Mouse (Mus musculus): ENCODE data around the gene Naa80.

GRCm38 (mm10) chr9:107545602-107546001, 33.1 kb upstream of the Naa80 start:
- TF ChIP-seq HCFC1 (IDR thresholded peaks at IDR 0.05; ENCODE audit: borderline replicate concordance, insufficient read depth, low read length) (no peak), CHD2 (IDR thresholded peaks at IDR 0.05; ENCODE audit: low read depth, low read length) (no peak)

Measured in ES-E14 (cell line).